Mouse (Mus musculus): ENCODE results near the gene Fancg. TPM values are rescaled to one million over a fixed set of nuclear protein-coding genes. Genes with fewer than 3 reads are reported as not detected.

The Fancg gene
- total and polyA plus RNA-seq, 3 experiments = 11.4 to 24.6 TPM; not detected in 1

- Histone ChIP-seq H3K9me3 (replicated peaks; ENCODE audit: insufficient read depth, low read length) (no peaks in the 10 kb centered on the region), H3K27me3 (ENCODE audit: control insufficient read depth in 1 of 2, insufficient read depth in 2 of 2, low read length in 2 of 2) (no peaks in the 10 kb centered on the region), H3K4me1 (ENCODE audit: control insufficient read depth in 1 of 2, insufficient read depth in 2 of 2, low read length in 2 of 2) (peaks cover 0 to 4% of the 10 kb centered on the region in 2 experiments; a peak in 1 of 4 replicates), H3K4me3 (ENCODE audit: control insufficient read depth in 1 of 2, insufficient read depth in 1 of 2, low read depth in 2 of 2, low read length in 2 of 2) (no peak overlapping the region), H3K79me2 (ENCODE audit: control insufficient read depth, insufficient read depth, low read length, poor library complexity) (no peaks in the 10 kb centered on the region), H3K27ac (ENCODE audit: control insufficient read depth, low read depth, low read length) (no peak overlapping the region), H3K9ac (ENCODE audit: control insufficient read depth, low read depth, low read length, poor library complexity, severe bottlenecking) (no peak overlapping the region), H3K36me3 (ENCODE audit: control insufficient read depth in 1 of 2, insufficient read depth in 2 of 2, low read length in 2 of 2) (peaks cover 0 to 4% of the 10 kb centered on the region in 2 experiments; a peak in 2 of 4 replicates)
- TF ChIP-seq SMC3 (IDR thresholded peaks at IDR 0.05; ENCODE audit: low read depth, low read length) = peak; percentile 77
- no peak for TF ChIP-seq ZNF384 (IDR thresholded peaks at IDR 0.05; ENCODE audit: low read depth, low read length)
- TF ChIP-seq GATA1 (IDR thresholded peaks at IDR 0.05; ENCODE audit: low read depth, low read length) = no peak
- TF ChIP-seq SIN3A (IDR thresholded peaks at IDR 0.05; ENCODE audit: low read length) = no peak
- TF ChIP-seq USF1 (IDR thresholded peaks at IDR 0.05; ENCODE audit: low read depth, low read length) = no peak
- no peak for TF ChIP-seq HCFC1 (IDR thresholded peaks at IDR 0.05; ENCODE audit: low read depth, low read length)
- no peak for TF ChIP-seq KAT2A (conservative IDR thresholded peaks at IDR 0.05; ENCODE audit: low read depth, low read length)
- peak; percentile 55 for TF ChIP-seq ZC3H11A (IDR thresholded peaks at IDR 0.05; ENCODE audit: low read depth, low read length)
- no peak for TF ChIP-seq MYC (IDR thresholded peaks at IDR 0.05; ENCODE audit: low read depth, low read length)
- no peak for TF ChIP-seq TAL1 (IDR thresholded peaks at IDR 0.05; ENCODE audit: low read length)
- peak; percentile 72 to 87 (median 79) for TF ChIP-seq CTCF (IDR thresholded peaks at IDR 0.05 in 2 of 3, conservative IDR thresholded peaks at IDR 0.05 in 1 of 3; ENCODE audit: control insufficient read depth in 1 of 3, insufficient read depth in 1 of 3, low read depth in 2 of 3, low read length in 3 of 3, poor library complexity in 1 of 3, severe bottlenecking in 1 of 3)
- no peak for TF ChIP-seq MAZ (IDR thresholded peaks at IDR 0.05; ENCODE audit: low read depth, low read length)
- no peak for TF ChIP-seq MEF2A (IDR thresholded peaks at IDR 0.05; ENCODE audit: extremely low read depth, insufficient replicate concordance, low read depth, low read length, poor library complexity, severe bottlenecking)
- TF ChIP-seq MXI1 (IDR thresholded peaks at IDR 0.05; ENCODE audit: low read depth, low read length) = no peak
- TF ChIP-seq BHLHE40 (IDR thresholded peaks at IDR 0.05; ENCODE audit: borderline replicate concordance, low read depth, low read length) = no peak
- TF ChIP-seq RAD21 (IDR thresholded peaks at IDR 0.05; ENCODE audit: low read depth, low read length) = peak; percentile 50
- TF ChIP-seq USF2 (IDR thresholded peaks at IDR 0.05; ENCODE audit: borderline replicate concordance in 1 of 2, insufficient read depth in 1 of 2, low read depth in 1 of 2, low read length in 2 of 2) = no peak
- no peak for TF ChIP-seq TCF12 (IDR thresholded peaks at IDR 0.05; ENCODE audit: low read depth, low read length)
- TF ChIP-seq MAFK (IDR thresholded peaks at IDR 0.05; ENCODE audit: borderline replicate concordance, low read depth, low read length) = no peak
- TF ChIP-seq POLR2AphosphoS5 (IDR thresholded peaks at IDR 0.05; ENCODE audit: borderline replicate concordance, low read depth, low read length) = no peak
- no peak for TF ChIP-seq ETS1 (IDR thresholded peaks at IDR 0.05; ENCODE audit: low read depth, low read length)
- TF ChIP-seq E2F4 (IDR thresholded peaks at IDR 0.05; ENCODE audit: borderline replicate concordance, low read depth, low read length) = no peak
- no peak for TF ChIP-seq EP300 (IDR thresholded peaks at IDR 0.05; ENCODE audit: low read depth in 1 of 2, low read length in 2 of 2)
- no peak for TF ChIP-seq TBP (IDR thresholded peaks at IDR 0.05; ENCODE audit: low read depth, low read length)
- TF ChIP-seq NELFE (IDR thresholded peaks at IDR 0.05; ENCODE audit: low read depth, low read length) = no peak
- no peak for TF ChIP-seq UBTF (IDR thresholded peaks at IDR 0.05; ENCODE audit: borderline replicate concordance, insufficient read depth, low read depth, low read length)
- DNase-seq (ENCODE audit: low read depth, low spot score) = peak; percentile 82
These were observed 48.7 kb downstream of the Fancg start for GRCm38 (mm10) chr4:42961592-42961991.
